Mouse (Mus musculus): Measurements from ENCODE around the gene Olfr347.

Gene Olfr347

GRCm38 (mm10) chr2:36731602-36732001 lies at the start of gene Olfr347:
Gene Olfr347 (plus strand): TSS chr2:36731902.
- in situ Hi-C loops (cut with MboI, MseI): no loop called here

- in situ Hi-C loops (cut with MboI, MseI): no loop called here
Measured at GRCm38 (mm10) chr2:36685488-36685887, 46.2 kb upstream of the Olfr347 start, which contains the start of gene Olfr346. Gene Olfr346 (plus strand): TSS chr2:36685788.

GRCm38 (mm10) chr2:36736226-36736625 lies 4.5 kb downstream of the Olfr347 start:
- in situ Hi-C loops (cut with MboI, MseI): no loop called here

- in situ Hi-C loops (cut with MboI, MseI): no loop called here
Measured at GRCm38 (mm10) chr2:36783976-36784375, 52.3 kb downstream of the Olfr347 start, which contains the start of gene Olfr348. Gene Olfr348 (plus strand): TSS chr2:36784276.

Measured in T-helper 17 cell (primary cell).